Mouse (Mus musculus) WW6 (cell line): ENCODE results near the gene Slc2a13.

Experiments used
- DNase-seq: peaks from one replicate; pipeline ENCODE4 v3.0.0-alpha.2; 2013; ENCODE audit warnings: low read depth, low spot score

Slc2a13 gene

DNA sequence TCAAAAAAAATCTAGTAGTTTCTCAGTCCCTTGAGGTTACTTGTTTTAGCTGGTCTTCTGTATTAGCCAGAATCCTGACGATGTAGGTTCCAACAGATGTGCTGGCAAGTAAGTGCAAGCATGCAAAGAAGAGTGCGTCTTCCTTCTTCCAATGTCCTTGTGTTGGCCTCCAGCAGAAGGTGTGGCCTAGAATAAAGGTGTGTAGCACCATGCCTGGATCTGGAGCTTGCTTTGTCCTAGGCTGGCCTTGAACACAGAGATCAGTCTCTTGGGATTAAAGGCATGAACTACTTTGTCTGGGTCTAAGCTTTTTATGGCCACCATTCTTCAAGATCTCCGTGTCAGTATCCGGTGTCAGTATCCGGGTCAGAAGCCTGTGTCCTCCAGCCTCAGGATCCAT lies 293.5 kb downstream of the Slc2a13 start:
- DNase-seq: no peak

DNA sequence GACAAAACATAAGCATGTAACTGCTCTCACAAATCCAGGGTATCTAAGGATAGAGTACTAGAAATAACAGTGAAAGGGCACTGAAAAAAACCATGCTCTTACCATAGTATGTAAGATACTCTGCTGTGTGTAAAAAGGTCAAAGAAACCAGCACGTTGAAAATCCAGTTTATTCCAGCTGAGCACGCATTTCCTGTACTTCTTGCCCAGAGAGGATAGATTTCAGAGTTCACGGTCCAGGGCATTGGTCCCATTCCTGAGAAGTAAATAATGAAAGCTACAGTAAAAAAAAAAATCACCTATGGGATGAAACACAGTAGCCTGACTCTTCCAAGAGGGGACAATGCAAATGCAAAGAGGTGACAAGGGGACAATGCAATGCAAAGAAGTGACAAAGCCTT lies 297.1 kb downstream of the Slc2a13 start:
- DNase-seq: no peak

DNA sequence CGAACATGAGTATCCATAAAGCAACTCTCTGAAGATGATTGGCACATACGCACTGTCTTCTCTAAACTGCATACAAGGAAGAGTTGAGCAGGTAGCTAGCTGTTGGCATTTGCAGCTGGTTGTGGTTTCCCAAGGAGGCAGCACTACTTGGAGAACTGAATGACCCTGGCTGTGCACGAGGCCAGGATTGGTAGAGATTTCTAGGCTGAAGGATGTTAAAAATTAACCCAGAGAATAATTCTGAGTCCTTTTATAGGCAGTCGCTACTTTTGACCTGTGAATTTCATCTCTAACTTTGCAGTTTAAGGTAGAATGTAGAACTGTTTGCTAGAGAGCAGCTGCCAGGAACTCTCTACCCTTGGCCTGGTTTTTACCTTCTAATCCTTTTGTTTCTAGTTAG lies 304.5 kb downstream of the Slc2a13 start:
- no peak for DNase-seq

DNA sequence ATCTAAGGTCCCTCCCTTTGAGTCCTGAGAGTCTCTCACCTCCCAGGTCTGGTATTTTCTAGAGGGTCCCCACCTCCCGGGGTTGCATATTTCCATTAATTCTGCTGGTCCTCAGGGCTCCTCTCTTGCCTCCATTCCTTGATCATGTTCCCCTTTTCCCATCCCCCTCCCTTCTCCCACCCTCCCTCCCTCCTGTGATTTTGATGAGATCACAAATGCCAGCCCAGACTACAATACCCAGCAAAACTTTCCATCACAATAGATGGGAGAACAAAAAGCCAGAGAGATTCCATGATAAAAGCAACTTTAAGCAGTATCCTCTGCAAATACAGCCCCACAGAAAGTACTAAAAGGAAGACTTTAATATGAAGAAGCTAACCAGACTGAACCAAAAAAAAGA lies 309.1 kb downstream of the Slc2a13 start:
- DNase-seq: no peak

DNA sequence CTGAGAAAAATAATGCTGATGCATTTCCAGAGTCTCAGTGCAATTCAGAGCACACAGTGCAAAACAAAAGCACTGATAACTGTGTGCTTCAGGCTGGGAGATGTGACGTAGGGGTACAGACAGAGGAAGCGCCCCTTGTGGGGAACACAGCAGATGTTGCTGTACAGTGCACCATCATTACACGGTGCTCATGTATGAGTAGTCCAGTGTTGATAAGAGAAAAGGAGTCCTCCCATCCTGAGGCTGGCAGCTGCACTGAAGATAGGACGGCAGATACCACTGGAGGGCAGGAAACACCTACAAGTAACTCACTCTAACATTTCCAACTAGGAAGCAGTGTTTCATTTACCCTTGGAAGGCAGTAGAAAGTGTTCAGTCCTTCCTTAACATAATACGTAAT lies 312.5 kb downstream of the Slc2a13 start:
- DNase-seq: no peak

DNA sequence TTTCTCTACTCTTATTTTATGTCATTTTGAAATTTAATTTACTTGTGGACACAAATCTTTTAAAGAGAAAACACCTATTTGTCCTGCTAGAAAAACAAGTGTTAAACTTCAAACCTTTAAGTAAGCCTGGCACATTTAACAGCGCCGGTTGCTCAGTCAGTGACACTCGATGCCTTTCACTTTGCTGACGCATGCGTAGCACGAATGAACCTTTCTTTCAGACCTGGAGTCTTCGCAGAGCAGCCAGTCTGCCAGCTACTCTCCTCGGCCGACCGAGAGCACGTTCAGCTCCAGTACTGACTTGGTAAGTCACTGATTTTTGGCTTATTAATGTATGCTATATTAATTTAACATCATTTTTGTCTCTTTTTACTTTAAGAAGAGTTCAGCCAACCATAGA lies 315.9 kb downstream of the Slc2a13 start:
- DNase-seq: no peak

DNA sequence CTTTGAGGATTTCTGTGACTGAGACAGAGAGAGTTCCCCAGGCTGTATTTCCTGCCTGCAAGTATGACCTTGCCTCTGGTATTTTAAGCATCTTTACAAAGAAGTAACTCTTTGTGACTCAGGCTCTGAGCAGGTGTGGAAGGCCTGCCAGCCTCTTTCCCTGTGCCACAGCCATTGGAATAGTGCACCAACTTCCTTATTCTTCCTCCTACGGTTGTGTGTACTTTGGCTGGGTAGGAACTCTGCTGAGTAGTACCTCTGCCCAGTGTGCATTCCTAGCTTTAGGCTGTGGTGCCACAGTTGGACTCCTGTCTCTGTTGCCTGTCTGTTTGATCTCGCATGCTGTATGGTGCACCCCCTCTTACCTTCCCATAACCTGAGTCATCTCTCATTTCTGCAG lies 317.8 kb downstream of the Slc2a13 start:
- no peak for DNase-seq

DNA sequence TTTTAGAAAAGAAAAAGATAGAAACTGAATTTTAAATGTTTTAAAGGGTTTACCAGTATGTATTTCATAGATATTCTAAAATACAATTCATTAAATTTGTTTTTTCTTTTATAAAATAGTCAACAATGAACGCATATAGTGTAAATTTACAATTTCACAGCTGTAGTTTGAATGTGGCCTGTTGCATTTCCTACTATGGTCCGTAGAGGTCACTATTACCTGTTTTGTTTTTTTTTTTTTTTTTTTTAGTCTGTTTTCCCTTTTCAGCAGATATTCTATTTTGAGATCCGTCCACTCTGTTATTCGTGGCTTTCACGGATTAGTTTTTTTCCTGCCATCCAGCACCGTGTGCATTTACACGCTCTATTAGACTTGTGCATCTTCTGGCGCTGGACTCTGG lies 320.1 kb downstream of the Slc2a13 start:
- DNase-seq: no peak

DNA sequence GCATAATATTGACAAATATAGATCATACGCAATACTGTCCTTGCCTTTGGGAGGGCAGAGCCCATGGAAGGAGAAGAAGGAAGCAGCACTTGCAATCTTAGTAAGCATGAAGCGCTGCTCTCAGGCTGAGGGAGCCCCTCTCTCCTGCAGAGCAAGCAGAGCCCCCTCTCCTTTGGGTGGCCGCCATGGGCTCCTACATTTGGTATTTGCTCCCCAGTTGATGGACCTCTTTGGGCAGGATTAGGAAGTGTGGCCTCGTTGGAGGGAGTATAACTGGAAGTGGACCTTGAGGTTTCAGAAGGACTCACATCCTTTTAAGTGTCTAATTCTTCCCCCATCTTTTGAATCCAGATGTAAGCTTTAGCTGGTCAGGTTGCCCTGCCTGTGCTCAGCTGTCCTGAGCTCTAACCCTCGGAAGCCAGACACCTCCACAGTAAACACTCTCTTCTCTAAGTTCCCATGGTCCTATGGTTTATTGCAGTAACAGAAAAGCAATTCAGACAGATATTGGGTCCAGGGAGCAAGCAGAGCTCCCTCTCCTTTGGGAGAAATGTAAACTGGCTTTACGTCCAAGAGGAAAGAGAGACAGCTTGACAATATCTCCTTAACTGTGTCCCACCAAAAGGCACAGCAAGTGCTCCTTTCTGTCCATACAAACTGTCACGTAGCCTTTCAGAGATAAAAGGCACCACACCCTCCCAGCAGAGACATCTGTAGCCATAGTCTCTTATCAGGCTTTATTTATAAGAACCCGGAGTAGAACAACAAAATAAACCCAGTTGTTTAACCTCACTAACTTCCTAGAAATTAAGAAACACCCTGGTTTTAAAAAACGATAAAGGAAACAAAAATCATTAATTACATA lies 321.3 kb downstream of the Slc2a13 start:
- DNase-seq: no peak

DNA sequence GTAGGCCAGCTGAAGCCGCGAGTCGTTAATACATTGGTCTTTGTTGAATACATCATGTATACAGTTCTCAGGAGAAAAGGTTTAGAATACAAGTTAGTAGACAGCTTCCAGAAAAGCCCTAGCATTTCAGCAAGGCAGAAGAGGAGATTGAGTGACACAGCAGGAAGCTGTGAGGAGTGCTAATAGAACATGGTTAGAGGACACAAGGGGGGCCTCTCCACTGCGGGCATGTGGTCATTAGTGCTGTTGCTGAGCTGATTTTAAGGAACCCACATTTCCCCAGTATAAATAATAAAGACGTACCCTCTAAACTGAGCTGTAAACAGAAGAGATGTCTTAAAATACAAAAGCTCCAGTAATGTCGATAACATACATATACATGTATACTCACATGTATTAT lies 322.2 kb downstream of the Slc2a13 start:
- DNase-seq: no peak

DNA sequence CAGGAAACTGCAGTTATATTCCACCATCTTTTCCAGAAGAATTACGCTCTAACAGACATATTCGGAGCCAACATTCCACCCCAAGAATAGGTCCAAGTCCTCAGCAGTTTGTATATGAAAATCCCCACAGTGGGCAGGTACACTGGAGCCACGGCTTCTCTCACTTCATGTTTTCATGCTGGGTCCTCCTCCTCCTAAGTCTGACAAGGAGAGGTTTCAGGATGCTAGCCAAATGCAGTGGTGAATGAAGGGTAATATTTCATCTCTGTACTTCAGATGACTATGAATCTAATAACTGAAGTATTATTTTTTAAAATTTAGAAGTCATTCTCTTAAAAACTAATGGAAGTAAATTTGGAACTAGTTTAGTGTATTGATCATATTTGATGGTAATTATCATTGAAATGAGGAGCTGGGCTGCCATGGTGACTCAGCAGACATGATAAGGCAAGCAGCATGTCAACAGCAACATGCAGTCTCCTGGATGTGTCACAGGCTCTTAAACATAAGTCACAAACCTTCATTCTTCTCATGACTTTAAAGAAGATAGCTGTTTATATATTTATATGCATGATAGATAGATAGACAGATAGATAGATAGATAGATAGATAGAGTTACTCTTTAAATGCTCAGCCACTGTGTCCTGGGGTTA lies 332.3 kb downstream of the Slc2a13 start:
- no peak for DNase-seq

DNA sequence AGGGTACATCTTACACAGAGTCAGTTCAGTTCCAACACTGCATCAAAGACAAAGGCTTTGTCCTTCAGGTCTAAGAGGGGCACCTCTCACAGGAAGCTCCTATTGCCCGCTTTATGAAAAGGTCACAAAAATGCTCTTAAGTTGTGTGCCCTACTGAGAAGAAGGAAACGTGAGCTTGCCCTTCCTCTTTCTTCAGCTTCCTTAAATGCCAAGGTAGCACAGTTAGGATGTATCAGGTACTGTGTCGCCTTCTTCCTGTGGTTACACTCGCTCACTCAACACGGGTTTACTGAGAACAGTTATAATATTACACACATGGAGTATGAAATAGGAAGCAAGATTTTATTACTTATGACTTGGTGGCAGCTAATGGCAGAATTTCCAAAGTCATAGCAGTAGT lies 335.8 kb downstream of the Slc2a13 start:
- DNase-seq: no peak
